Mouse (Mus musculus): ENCODE measurements at regions not wholly inside any gene's neighbourhood (a gene's known extent, or its start where the extent isn't known, plus 50 kb on each side); places are given as distances from the start of the nearest gene placed in this dataset.
"Not testable (repeated sequence)": the region's sequence is repeated elsewhere in the genome, so short reads cannot be mapped to it uniquely, and the experiment has no call there.

DNA sequence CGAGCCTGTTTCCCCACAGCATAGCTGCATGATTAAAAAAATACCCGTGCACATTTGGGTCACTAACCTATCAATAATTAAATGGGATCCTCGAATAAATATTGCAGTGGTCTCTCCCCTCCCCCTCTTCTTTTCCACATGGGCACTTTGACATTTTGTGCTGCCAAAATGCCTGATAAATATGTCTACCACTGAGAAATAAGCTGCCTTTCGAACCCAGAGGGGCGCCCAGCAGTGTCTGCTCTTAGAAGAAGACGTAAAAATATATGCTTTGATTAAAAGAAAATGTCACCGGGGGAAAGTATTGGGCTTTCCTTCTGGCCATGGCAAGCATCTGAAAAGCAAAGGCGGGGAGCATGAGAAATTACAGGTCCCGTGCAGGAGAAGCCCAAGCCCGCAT lies 152.6 kb upstream of the Frmd4a start:
- Histone ChIP-seq H3K9me3 (ENCODE audit: control insufficient read depth, low read length) (no peaks in the 10 kb centered on the region), H3K4me1 (replicated peaks; ENCODE audit: control insufficient read depth, insufficient read depth, low read length) (no peaks in the 10 kb centered on the region), H3K27ac (no peak overlapping the region), H3K4me3 (replicated peaks; ENCODE audit: low read length) (no peak overlapping the region), H3K36me3 (replicated peaks; ENCODE audit: control insufficient read depth, insufficient read depth) (no peaks in the 10 kb centered on the region), H3K4me2 (replicated peaks) (no peak overlapping the region), H3K27me3 (ENCODE audit: control insufficient read depth, insufficient read depth, low read length) (no peaks in the 10 kb centered on the region), H3K9ac (no peak overlapping the region)
- 57% methylated on average over 10 of the region's 10 CpGs for WGBS
- ATAC-seq (ENCODE audit: low FRiP score), result no peak
- DNase-seq (ENCODE audit: low spot score), result no peak

DNA sequence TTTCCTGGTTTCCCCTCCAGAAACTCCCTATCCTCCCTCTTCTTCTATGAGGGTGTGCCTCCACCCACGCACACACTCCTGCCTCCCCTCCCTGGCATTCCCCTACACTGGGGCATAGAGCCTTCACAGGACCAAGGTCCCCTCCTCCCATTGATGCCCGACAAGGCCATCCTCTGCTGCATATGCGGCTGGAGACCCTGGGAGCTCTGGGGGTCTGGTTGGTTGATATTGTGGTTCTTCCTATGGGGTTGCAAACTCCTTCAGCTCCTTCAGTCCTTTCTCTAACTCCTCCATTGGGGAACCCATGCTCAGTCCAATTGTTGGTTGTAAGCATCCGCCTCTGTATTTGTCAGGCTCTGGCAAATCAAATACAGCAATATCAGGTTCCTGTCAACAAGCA lies 150.8 kb upstream of the Frmd4a start:
- not testable (repeated sequence) for H3K4me1 ChIP-seq (replicated peaks; ENCODE audit: control insufficient read depth, insufficient read depth, low read length); H3K9ac ChIP-seq; H3K4me3 ChIP-seq (replicated peaks; ENCODE audit: low read length); H3K9me3 ChIP-seq (ENCODE audit: control insufficient read depth, low read length); H3K27ac ChIP-seq; DNase-seq (ENCODE audit: low spot score); H3K4me2 ChIP-seq (replicated peaks); H3K27me3 ChIP-seq (ENCODE audit: control insufficient read depth, insufficient read depth, low read length); ATAC-seq (ENCODE audit: low FRiP score); H3K36me3 ChIP-seq (replicated peaks; ENCODE audit: control insufficient read depth, insufficient read depth)
- 91% methylated on average over 4 of the region's 4 CpGs for WGBS

GRCm38 (mm10) chr2:3869701-3870100 lies 147.8 kb upstream of the Frmd4a start:
- Histone ChIP-seq H3K4me1 (replicated peaks; ENCODE audit: control insufficient read depth, insufficient read depth, low read length) (no peaks in the 10 kb centered on the region), H3K36me3 (replicated peaks; ENCODE audit: control insufficient read depth, insufficient read depth) (no peaks in the 10 kb centered on the region), H3K4me3 (replicated peaks; ENCODE audit: low read length) (no peak overlapping the region), H3K4me2 (replicated peaks) (no peak overlapping the region), H3K9me3 (ENCODE audit: control insufficient read depth, low read length) (no peaks in the 10 kb centered on the region), H3K9ac (no peak overlapping the region), H3K27me3 (ENCODE audit: control insufficient read depth, insufficient read depth, low read length) (no peaks in the 10 kb centered on the region), H3K27ac (no peak overlapping the region)
- 88% methylated on average over 1 of the region's 1 CpGs for WGBS
- DNase-seq (ENCODE audit: low spot score), result no peak
- no peak for ATAC-seq (ENCODE audit: low FRiP score)

DNA sequence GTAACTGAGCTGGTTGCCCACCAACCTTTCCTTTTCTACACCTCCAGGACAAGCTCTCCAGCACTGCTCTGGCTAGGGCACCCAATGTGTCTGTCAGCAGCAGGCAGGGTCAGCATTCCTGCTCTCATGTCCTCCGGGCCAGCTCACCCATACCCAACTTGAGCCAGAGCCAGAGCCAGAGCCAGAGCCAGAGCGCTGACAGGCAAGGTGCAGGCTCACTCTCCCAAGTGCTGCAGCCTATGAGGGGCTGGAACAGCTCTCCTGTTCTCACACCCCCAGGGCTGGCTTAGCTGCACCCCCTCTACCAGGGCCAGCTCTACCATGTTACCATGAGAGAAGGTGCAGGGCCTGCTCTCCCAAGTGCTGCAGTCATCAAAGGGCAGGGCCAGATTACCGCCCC lies 145.8 kb upstream of the Frmd4a start:
- no peaks in the 10 kb centered on the region for H3K27me3 ChIP-seq (ENCODE audit: control insufficient read depth, insufficient read depth, low read length)
- H3K9ac ChIP-seq, result no peak overlapping the region
- no peaks in the 10 kb centered on the region for H3K4me1 ChIP-seq (replicated peaks; ENCODE audit: control insufficient read depth, insufficient read depth, low read length)
- WGBS, result 98% methylated on average over 3 of the region's 3 CpGs
- no peaks in the 10 kb centered on the region for H3K36me3 ChIP-seq (replicated peaks; ENCODE audit: control insufficient read depth, insufficient read depth)
- no peak overlapping the region for H3K27ac ChIP-seq
- DNase-seq (ENCODE audit: low spot score), result no peak
- H3K4me3 ChIP-seq (replicated peaks; ENCODE audit: low read length), result no peak overlapping the region
- no peak overlapping the region for H3K4me2 ChIP-seq (replicated peaks)
- H3K9me3 ChIP-seq (ENCODE audit: control insufficient read depth, low read length), result no peaks in the 10 kb centered on the region; the same call in 1 of the 2 replicates
- ATAC-seq (ENCODE audit: low FRiP score), result no peak

GRCm38 (mm10) chr2:3887000-3887399 lies 130.5 kb upstream of the Frmd4a start:
- no peak for DNase-seq (ENCODE audit: low spot score)
- H3K9ac ChIP-seq, result no peak overlapping the region
- H3K36me3 ChIP-seq (replicated peaks; ENCODE audit: control insufficient read depth, insufficient read depth), result no peaks in the 10 kb centered on the region
- 0 out of 2 replicates have a peak, but pooled peaks have one; percentile 50 for ATAC-seq (ENCODE audit: low FRiP score)
- no peaks in the 10 kb centered on the region for H3K9me3 ChIP-seq (ENCODE audit: control insufficient read depth, low read length)
- no peak overlapping the region for H3K4me2 ChIP-seq (replicated peaks)
- WGBS, result 37% methylated on average over 6 of the region's 6 CpGs
- H3K4me3 ChIP-seq (replicated peaks; ENCODE audit: low read length), result no peak overlapping the region
- H3K4me1 ChIP-seq (replicated peaks; ENCODE audit: control insufficient read depth, insufficient read depth, low read length), result peaks cover 23% of the 10 kb centered on the region
- H3K27me3 ChIP-seq (ENCODE audit: control insufficient read depth, insufficient read depth, low read length), result no peaks in the 10 kb centered on the region
- H3K27ac ChIP-seq, result no peak overlapping the region

GRCm38 (mm10) chr2:3887845-3888433 lies 129.6 kb upstream of the Frmd4a start:
- ATAC-seq (ENCODE audit: low FRiP score) (peak; percentile 51), DNase-seq (ENCODE audit: low spot score) (no peak)
- Histone ChIP-seq H3K4me3 (replicated peaks; ENCODE audit: low read length) (no peak overlapping the region), H3K27ac (no peak overlapping the region), H3K9ac (no peak overlapping the region), H3K4me1 (replicated peaks; ENCODE audit: control insufficient read depth, insufficient read depth, low read length) (peaks cover 23% of the 10 kb centered on the region), H3K4me2 (replicated peaks) (peak overlapping the region; percentile 44), H3K27me3 (ENCODE audit: control insufficient read depth, insufficient read depth, low read length) (no peaks in the 10 kb centered on the region), H3K9me3 (ENCODE audit: control insufficient read depth, low read length) (no peaks in the 10 kb centered on the region), H3K36me3 (replicated peaks; ENCODE audit: control insufficient read depth, insufficient read depth) (no peaks in the 10 kb centered on the region)
- WGBS, result 31% methylated on average over 14 of the region's 14 CpGs

- Histone ChIP-seq H3K27ac (no peak overlapping the region), H3K27me3 (ENCODE audit: control insufficient read depth, insufficient read depth, low read length) (no peaks in the 10 kb centered on the region), H3K36me3 (replicated peaks; ENCODE audit: control insufficient read depth, insufficient read depth) (no peaks in the 10 kb centered on the region), H3K4me3 (replicated peaks; ENCODE audit: low read length) (no peak overlapping the region), H3K9ac (no peak overlapping the region), H3K4me1 (replicated peaks; ENCODE audit: control insufficient read depth, insufficient read depth, low read length) (peaks cover 23% of the 10 kb centered on the region), H3K9me3 (ENCODE audit: control insufficient read depth, low read length) (no peaks in the 10 kb centered on the region), H3K4me2 (replicated peaks) (no peak overlapping the region)
- DNase-seq (ENCODE audit: low spot score) (no peak), ATAC-seq (ENCODE audit: low FRiP score) (no peak)
- WGBS, result 63% methylated on average over 3 of the region's 3 CpGs
These were observed 128.1 kb upstream of the Frmd4a start for GRCm38 (mm10) chr2:3889381-3889780.

GRCm38 (mm10) chr2:3890462-3890861 lies 127.1 kb upstream of the Frmd4a start:
- DNase-seq (ENCODE audit: low spot score) (no peak), ATAC-seq (ENCODE audit: low FRiP score) (no peak)
- no peaks in the 10 kb centered on the region for H3K36me3 ChIP-seq (replicated peaks; ENCODE audit: control insufficient read depth, insufficient read depth)
- peaks cover 23% of the 10 kb centered on the region for H3K4me1 ChIP-seq (replicated peaks; ENCODE audit: control insufficient read depth, insufficient read depth, low read length)
- H3K9ac ChIP-seq, result no peak overlapping the region
- H3K27me3 ChIP-seq (ENCODE audit: control insufficient read depth, insufficient read depth, low read length), result no peaks in the 10 kb centered on the region
- no peaks in the 10 kb centered on the region for H3K9me3 ChIP-seq (ENCODE audit: control insufficient read depth, low read length)
- H3K4me3 ChIP-seq (replicated peaks; ENCODE audit: low read length), result no peak overlapping the region
- 47% methylated on average over 8 of the region's 8 CpGs for WGBS
- no peak overlapping the region for H3K4me2 ChIP-seq (replicated peaks)
- no peak overlapping the region for H3K27ac ChIP-seq

GRCm38 (mm10) chr2:3907026-3907425 lies 110.5 kb upstream of the Frmd4a start:
- H3K27me3 ChIP-seq (ENCODE audit: control insufficient read depth, insufficient read depth, low read length), result no peaks in the 10 kb centered on the region
- H3K27ac ChIP-seq, result no peak overlapping the region
- 88% methylated on average over 4 of the region's 4 CpGs for WGBS
- H3K4me2 ChIP-seq (replicated peaks), result no peak overlapping the region
- no peak for DNase-seq (ENCODE audit: low spot score)
- peaks cover 8% of the 10 kb centered on the region for H3K4me1 ChIP-seq (replicated peaks; ENCODE audit: control insufficient read depth, insufficient read depth, low read length)
- no peaks in the 10 kb centered on the region for H3K36me3 ChIP-seq (replicated peaks; ENCODE audit: control insufficient read depth, insufficient read depth)
- H3K4me3 ChIP-seq (replicated peaks; ENCODE audit: low read length), result no peak overlapping the region
- ATAC-seq (ENCODE audit: low FRiP score), result no peak
- H3K9me3 ChIP-seq (ENCODE audit: control insufficient read depth, low read length), result no peaks in the 10 kb centered on the region
- H3K9ac ChIP-seq, result no peak overlapping the region

DNA sequence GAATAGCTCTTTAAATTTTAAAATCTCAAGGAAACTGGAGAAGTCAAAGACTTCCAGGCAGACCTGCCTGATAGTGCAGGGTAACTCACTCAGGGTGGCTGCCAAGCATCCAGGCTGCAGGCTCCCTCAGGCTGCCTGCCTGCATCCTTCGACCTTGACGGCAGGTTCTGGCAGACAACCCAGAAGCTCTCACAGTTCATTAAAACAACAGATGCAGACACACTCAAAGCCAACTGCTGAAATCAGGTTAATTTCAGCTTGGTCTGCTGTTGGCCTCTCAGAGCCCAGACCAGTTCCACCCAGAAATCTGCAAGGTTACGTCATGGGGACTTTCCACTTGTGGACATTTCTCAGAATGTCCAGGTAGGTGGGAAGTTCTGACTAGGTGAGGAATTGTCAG lies 109.3 kb upstream of the Frmd4a start:
- Histone ChIP-seq H3K9ac (no peak overlapping the region), H3K4me2 (replicated peaks) (no peak overlapping the region), H3K36me3 (replicated peaks; ENCODE audit: control insufficient read depth, insufficient read depth) (no peaks in the 10 kb centered on the region), H3K9me3 (ENCODE audit: control insufficient read depth, low read length) (no peaks in the 10 kb centered on the region), H3K4me1 (replicated peaks; ENCODE audit: control insufficient read depth, insufficient read depth, low read length) (peaks cover 8% of the 10 kb centered on the region), H3K27me3 (ENCODE audit: control insufficient read depth, insufficient read depth, low read length) (no peaks in the 10 kb centered on the region), H3K27ac (peak overlapping the region; percentile 16; the same call in 1 of the 2 replicates), H3K4me3 (replicated peaks; ENCODE audit: low read length) (no peak overlapping the region)
- 83% methylated on average over 3 of the region's 3 CpGs for WGBS
- DNase-seq (ENCODE audit: low spot score), result peak; percentile 56
- ATAC-seq (ENCODE audit: low FRiP score), result 0 out of 2 replicates have a peak, but pooled peaks have one; percentile 31
